Mouse (Mus musculus) embryonic facial prominence, embryonic 11.5 days (tissue): Measurements from ENCODE around the gene Fam71a. TPM values are rescaled to one million over a fixed set of nuclear protein-coding genes. Genes with fewer than 3 reads are reported as not detected.

Experiments used
- ATAC-seq: fragments of 200-750 bp; cut with Nextera tagmentation; replicated peaks from 2 replicates; pipeline ENCODE4 v1.8.0; 2017; ENCODE audit warnings: low read depth; ENCODE audit not compliant: insufficient number of reproducible peaks, low FRiP score, low TSS enrichment
- DNase-seq: peaks from one replicate; pipeline ENCODE4 v3.0.0-alpha.2; 2015; ENCODE audit warnings: low spot score
- H3K27ac ChIP-seq: fragments of 300-500 bp; sonication (generic); replicated peaks from 2 replicates; pipeline ENCODE4 v1.5.1; 2014; ENCODE audit warnings: mild to moderate bottlenecking, low read depth, low read length, control low read depth
- H3K27me3 ChIP-seq: fragments of 300-500 bp; sonication (generic); 2 replicates; pipeline ENCODE4 v1.6.1; 2014; ENCODE audit warnings: mild to moderate bottlenecking, low read length, moderate library complexity, mixed read lengths; ENCODE audit not compliant: control insufficient read depth, insufficient read depth
- H3K36me3 ChIP-seq: fragments of 300-500 bp; sonication (generic); replicated peaks from 2 replicates; pipeline ENCODE4 v1.6.1; 2014; ENCODE audit warnings: low read depth, mild to moderate bottlenecking, low read length, moderate library complexity, mixed read lengths; ENCODE audit not compliant: control insufficient read depth, insufficient read depth
- H3K4me1 ChIP-seq: fragments of 300-500 bp; sonication (generic); 2 replicates; pipeline ENCODE4 v1.6.1; 2014; ENCODE audit warnings: low read length, mixed read lengths; ENCODE audit not compliant: control insufficient read depth, insufficient read depth
- H3K4me2 ChIP-seq: fragments of 300-500 bp; sonication (generic); 2 replicates; pipeline ENCODE4 v1.6.1; 2014; ENCODE audit warnings: low read depth, mild to moderate bottlenecking, control low read depth, low read length, moderate library complexity
- H3K4me3 ChIP-seq: fragments of 300-500 bp; sonication (generic); 2 replicates; pipeline ENCODE4 v1.5.1; 2014; ENCODE audit warnings: low read depth, low read length, control low read depth
- H3K9ac ChIP-seq: fragments of 300-500 bp; sonication (generic); replicated peaks from 2 replicates; pipeline ENCODE4 v1.6.1; 2014; ENCODE audit warnings: mild to moderate bottlenecking, control low read depth, low read length
- H3K9me3 ChIP-seq: fragments of 300-500 bp; sonication (generic); replicated peaks from 2 replicates; pipeline ENCODE4 v1.6.1; 2016; ENCODE audit warnings: mild to moderate bottlenecking, low read length, inconsistent platforms, mixed read lengths; ENCODE audit not compliant: control insufficient read depth
- WGBS: fragments of 180-500 bp; shearing (Covaris S2); extraction: QIAGEN DNeasy Blood & Tissue Kit; methylation state at CpG from one replicate; pipeline ENCODE4 v1.1.7; 2014; 5-methylcytosine and 5-hydroxymethylcytosine counted together
- polyA plus RNA-seq: library from polyadenylated mRNA; unstranded; fragments of >200 nt; fragmentation: Nextera tagmentation; extraction: Ambion mirVana; gene quantifications from 2 replicates; pipeline ENCODE4 v1.2.1, GENCODE M21; 2014

Gene Fam71a
- polyA plus RNA-seq, 1 experiment from 2014 or later = not detected

DNA sequence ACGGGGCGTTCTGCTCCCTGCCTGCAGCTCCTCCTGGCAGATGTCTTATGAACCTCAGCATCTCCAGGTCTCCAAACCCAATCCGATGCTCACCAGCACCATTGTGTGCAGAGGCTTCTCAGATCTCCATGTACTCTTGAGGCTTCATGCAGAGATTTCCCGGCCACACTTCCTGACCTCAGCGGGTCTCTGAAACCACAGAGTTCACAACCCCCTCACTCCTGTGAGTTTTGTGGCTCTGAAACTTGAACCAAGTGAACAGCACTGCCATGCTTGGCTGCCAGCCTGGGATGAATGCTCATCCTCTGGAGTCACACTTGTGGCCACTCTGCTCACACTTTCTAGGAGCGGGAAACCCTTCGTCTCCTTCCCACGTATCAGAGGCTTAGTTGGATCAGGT is 23.6 kb downstream of the Fam71a start:
- H3K9ac ChIP-seq = no peak overlapping the region
- H3K4me3 ChIP-seq = no peak overlapping the region
- no peak overlapping the region for H3K27ac ChIP-seq
- 82% methylated on average over 8 of the region's 8 CpGs for WGBS
- H3K9me3 ChIP-seq = no peaks in the 10 kb centered on the region
- no peaks in the 10 kb centered on the region for H3K4me1 ChIP-seq
- no peaks in the 10 kb centered on the region for H3K27me3 ChIP-seq
- DNase-seq (no peak), ATAC-seq (no peak)
- H3K36me3 ChIP-seq = no peaks in the 10 kb centered on the region
- no peak overlapping the region for H3K4me2 ChIP-seq

DNA sequence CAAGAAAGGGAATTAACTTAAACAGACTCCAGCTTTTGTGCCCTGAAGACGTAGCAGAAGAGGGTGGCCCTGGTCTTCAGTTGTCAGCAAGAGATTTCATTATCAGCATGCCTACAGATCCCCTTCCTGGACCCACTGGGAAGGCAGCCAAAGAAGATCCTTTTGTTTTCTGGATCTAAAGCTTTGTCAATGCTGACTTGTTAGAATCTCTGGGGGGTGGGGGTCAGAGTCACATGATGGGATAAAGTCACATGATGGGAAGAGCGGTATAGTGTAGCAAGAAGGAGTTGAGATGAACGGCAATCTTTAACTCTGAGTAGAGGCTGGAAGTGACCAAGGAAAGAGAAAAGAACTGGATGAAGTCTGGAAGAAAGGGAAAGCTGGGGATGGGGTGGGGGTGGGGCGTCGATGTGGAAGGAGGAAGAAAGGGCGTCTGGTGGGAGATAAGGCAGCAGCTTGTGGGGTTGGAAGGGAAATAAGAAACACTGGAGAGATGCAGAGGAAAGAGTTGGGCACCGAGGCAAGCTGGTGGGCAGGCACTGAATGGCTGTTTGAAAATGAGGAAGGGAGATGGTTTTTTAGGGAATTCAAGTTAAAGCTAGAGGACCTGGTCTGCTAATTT is 25.6 kb downstream of the Fam71a start:
- Histone ChIP-seq H3K9me3 (no peaks in the 10 kb centered on the region), H3K27me3 (no peaks in the 10 kb centered on the region; the same call in 1 of the 2 replicates), H3K9ac (no peak overlapping the region), H3K4me2 (no peak overlapping the region), H3K27ac (no peak overlapping the region), H3K4me3 (no peak overlapping the region), H3K4me1 (no peaks in the 10 kb centered on the region), H3K36me3 (no peaks in the 10 kb centered on the region)
- DNase-seq (no peak), ATAC-seq (no peak)
- WGBS = 67% methylated on average over 7 of the region's 7 CpGs

DNA sequence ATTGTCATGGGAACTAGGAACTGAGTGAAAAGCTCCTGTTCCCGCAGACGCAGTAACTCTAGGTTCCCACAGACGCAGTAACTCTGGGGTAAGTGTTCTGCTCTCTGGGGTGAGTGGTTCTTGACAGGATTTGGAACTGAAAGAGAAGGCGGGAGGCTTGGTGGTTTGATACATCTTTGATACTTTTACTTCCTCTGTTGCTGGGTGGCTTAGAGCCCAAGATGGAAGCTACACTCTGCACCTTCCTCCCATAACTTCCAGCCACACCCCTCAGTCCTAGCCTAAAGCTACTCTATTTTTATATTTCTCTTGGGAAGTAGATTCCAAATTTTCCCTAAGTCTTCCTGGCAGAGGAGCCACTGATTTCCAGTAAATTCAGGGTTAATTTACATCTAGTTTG is 26.2 kb downstream of the Fam71a start:
- no peak for ATAC-seq
- H3K27me3 ChIP-seq = no peaks in the 10 kb centered on the region; the same call in 1 of the 2 replicates
- 89% methylated on average over 4 of the region's 4 CpGs for WGBS
- H3K9ac ChIP-seq = no peak overlapping the region
- no peaks in the 10 kb centered on the region for H3K9me3 ChIP-seq
- H3K4me3 ChIP-seq = no peak overlapping the region
- no peaks in the 10 kb centered on the region for H3K36me3 ChIP-seq
- no peak for DNase-seq
- no peak overlapping the region for H3K4me2 ChIP-seq
- no peak overlapping the region for H3K27ac ChIP-seq
- no peaks in the 10 kb centered on the region for H3K4me1 ChIP-seq

DNA sequence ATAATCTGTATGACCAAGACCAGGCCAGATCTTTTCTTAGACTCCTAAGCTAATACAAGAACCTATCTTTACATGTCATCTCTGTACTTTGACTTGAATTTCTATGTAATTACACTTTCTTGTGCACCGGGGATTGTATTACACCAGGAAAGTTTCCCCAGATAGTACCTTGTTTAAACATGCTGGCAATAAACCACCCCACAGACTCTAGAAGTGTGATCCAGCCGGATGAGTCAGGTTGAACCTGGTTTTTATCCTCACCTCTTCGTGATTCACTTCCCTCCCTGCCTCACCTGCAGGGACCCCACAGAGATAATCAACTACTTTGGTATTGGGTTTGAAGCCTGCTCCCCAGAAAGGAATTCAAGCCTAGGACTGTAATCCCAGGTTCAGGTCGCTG is 29.2 kb downstream of the Fam71a start:
- Histone ChIP-seq H3K4me2 (no peak overlapping the region), H3K27ac (no peak overlapping the region), H3K9ac (no peak overlapping the region), H3K9me3 (no peaks in the 10 kb centered on the region), H3K27me3 (no peaks in the 10 kb centered on the region; the same call in 1 of the 2 replicates), H3K4me1 (no peaks in the 10 kb centered on the region), H3K4me3 (no peak overlapping the region), H3K36me3 (no peaks in the 10 kb centered on the region)
- ATAC-seq = no peak
- WGBS = 52% methylated on average over 4 of the region's 4 CpGs
- no peak for DNase-seq

DNA sequence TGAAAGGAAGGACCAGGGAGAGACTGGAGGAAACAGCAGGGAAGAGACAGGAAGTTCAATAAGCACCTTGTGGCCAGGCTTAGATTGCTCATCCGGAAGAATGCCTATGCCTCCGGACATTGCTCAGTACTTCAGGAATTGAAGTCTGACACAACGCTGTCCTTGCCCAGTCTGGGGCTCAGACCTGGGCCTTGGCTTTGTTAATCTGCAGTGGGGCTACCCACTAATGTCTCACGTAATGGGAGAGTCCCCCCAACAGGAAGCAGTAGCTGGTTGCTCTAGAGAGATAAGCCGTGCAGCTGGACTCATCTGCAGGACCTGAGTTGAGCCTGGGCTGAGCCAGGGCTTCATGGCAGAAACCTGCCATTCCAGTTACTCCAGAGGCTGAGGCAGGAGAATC is 31.7 kb downstream of the Fam71a start:
- H3K27ac ChIP-seq = no peak overlapping the region
- ATAC-seq = no peak

DNA sequence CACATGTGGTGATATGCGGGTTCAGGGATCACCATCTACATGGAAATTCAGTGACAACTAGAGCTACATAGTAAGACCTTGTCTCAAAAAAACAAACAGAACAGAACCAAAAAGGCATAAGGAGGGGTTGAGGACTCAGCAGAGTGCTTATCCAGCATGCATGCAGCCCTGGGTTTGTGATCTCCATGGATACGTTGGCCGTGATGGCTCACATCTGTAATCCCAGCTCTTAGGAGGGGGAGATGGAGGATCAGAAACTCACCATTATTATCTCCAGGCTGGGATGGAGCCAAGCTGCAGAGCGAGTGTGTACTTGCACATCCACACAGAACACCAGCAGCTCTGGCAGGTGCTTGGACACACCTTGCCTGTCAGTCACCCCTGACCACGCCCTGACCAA is 32.4 kb downstream of the Fam71a start:
- no peaks in the 10 kb centered on the region for H3K36me3 ChIP-seq
- H3K4me3 ChIP-seq = no peak overlapping the region
- no peak overlapping the region for H3K4me2 ChIP-seq
- no peak overlapping the region for H3K27ac ChIP-seq
- H3K27me3 ChIP-seq = no peaks in the 10 kb centered on the region; the same call in 1 of the 2 replicates
- H3K4me1 ChIP-seq = no peaks in the 10 kb centered on the region
- WGBS = 79% methylated on average over 5 of the region's 5 CpGs
- ATAC-seq (no peak), DNase-seq (no peak)
- H3K9me3 ChIP-seq = no peaks in the 10 kb centered on the region
- no peak overlapping the region for H3K9ac ChIP-seq

More for the DNA sequence above, 31.7 kb downstream of the Fam71a start:
- no peak overlapping the region for H3K4me2 ChIP-seq
- no peaks in the 10 kb centered on the region for H3K36me3 ChIP-seq
- 83% methylated on average over 5 of the region's 5 CpGs for WGBS
- no peaks in the 10 kb centered on the region for H3K4me1 ChIP-seq
- DNase-seq = no peak
- H3K9me3 ChIP-seq = no peaks in the 10 kb centered on the region
- no peak overlapping the region for H3K4me3 ChIP-seq
- no peaks in the 10 kb centered on the region; the same call in 1 of the 2 replicates for H3K27me3 ChIP-seq
- no peak overlapping the region for H3K9ac ChIP-seq

DNA sequence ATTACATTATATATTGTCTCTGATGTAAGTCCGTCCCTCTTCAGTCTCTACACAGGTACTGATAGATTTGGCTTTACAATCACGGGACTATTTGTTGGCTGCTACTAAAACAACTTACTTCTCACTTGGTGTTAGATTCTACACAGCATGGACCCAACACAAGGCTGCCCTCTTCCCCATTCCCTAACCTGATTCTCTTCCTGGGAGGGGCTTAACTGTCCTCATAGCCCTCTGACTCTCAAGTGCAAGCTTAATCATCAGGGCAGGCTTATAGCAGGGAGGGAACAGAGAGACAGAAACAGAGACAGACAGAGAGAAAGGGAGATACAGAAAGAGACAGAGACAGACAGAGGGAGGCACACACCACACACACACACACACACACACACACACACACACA is 32.9 kb downstream of the Fam71a start:
- no peak overlapping the region for H3K9ac ChIP-seq
- H3K27me3 ChIP-seq = no peaks in the 10 kb centered on the region; the same call in 1 of the 2 replicates
- no peaks in the 10 kb centered on the region for H3K4me1 ChIP-seq
- no peaks in the 10 kb centered on the region for H3K36me3 ChIP-seq
- WGBS = 86% methylated on average over 2 of the region's 2 CpGs
- DNase-seq = no peak
- H3K27ac ChIP-seq = no peak overlapping the region
- no peaks in the 10 kb centered on the region for H3K9me3 ChIP-seq
- no peak for ATAC-seq
- no peak overlapping the region for H3K4me3 ChIP-seq
- no peak overlapping the region for H3K4me2 ChIP-seq

DNA sequence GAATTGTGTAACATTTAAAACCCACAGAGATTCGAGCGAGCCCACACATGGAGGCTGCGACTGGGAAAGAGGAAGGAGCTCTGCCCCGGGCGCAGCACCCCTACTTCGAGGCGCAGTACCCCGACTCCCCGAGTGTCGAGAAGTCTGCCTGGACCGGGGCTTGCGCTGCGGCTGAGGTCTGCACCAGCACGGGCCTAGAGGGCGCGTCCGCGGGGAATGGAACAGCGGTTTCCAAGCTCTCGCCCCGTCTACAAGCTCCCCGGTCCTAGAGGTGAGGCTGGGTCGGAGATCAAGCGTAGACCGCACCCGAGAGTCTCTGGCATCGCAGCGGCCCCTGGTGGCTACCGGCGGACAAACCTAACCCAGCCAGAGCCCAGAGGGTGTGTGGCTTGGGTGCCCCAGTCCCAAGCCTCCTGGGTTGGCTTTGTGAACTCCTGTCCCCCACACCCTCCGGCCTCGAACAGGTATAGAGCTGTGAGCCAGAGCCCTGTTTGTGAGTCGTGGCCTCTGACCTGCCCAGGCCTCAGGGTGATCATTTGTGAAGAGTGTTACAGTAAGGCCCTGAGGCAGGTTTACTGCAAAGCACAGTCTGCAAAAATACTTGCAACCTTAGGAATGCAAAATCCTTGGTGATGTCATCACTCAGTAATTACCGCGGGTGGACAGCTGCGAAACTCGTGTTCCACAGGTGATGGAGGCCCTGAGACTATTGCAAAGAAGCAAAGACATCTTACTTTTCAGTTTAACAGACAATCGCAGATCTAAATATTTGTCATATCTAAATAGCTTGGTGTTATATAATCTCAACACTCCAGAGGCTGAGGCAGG is 38.6 kb downstream of the Fam71a start:
- peak; percentile 78 for ATAC-seq

More for the DNA sequence above, 38.6 kb downstream of the Fam71a start:
- Histone ChIP-seq H3K4me1 (peaks cover 2% of the 10 kb centered on the region; the same call in 1 of the 2 replicates), H3K27ac (no peak overlapping the region), H3K9ac (peak overlapping the region; percentile 47), H3K4me3 (peak overlapping the region; percentile 17; the same call in 1 of the 2 replicates), H3K9me3 (no peaks in the 10 kb centered on the region), H3K36me3 (no peaks in the 10 kb centered on the region), H3K27me3 (no peaks in the 10 kb centered on the region), H3K4me2 (peak overlapping the region; percentile 51)
- WGBS = 17% methylated on average over 38 of the region's 38 CpGs
- peak; percentile 79 for DNase-seq
